Comparison of ENCODE assay signal across 10 mouse cellular contexts in genomic region chr13:102593405-102594200, GRCm38 (mm10).
DNase-seq lines count a peak whose midpoint lies in the region; ATAC-seq and TF ChIP-seq lines count a peak whose summit lies in the region.
"Had no signal": no experiment of that assay in that cellular context is flagged by ENCODE, and none has a peak within 500 bp of the region (broad histone marks: within the 10 kb centered on the region; RNA-seq: fewer than 3 reads in every experiment).

No protein-coding gene starts in this region.

- no peaks in the 10 kb centered on the region for H3K27me3 ChIP-seq in heart, postnatal 0 days (ENCODE audit: control insufficient read depth, insufficient read depth, low read length)
- H3K27me3 ChIP-seq in limb, embryonic 10.5 days (ENCODE audit: low read depth, poor library complexity, severe bottlenecking), result peaks cover 21% of the 10 kb centered on the region
- H3K27me3 ChIP-seq in stomach, postnatal 0 days (ENCODE audit: control insufficient read depth, insufficient read depth, low read length), result no peaks in the 10 kb centered on the region
- H3K27me3 ChIP-seq: heart, embryonic 13.5 days had no signal

- peak; percentile 18 for ATAC-seq in heart, postnatal 0 days (ENCODE audit: insufficient read depth, low read depth)
- ATAC-seq in stomach, postnatal 0 days (ENCODE audit: low FRiP score, low TSS enrichment), result peak; percentile 24; the same call in 1 of the 2 replicates
- no peak for ATAC-seq in inflammation-experienced regulatory T-cells, adult 6 months

- no peak for TF ChIP-seq EP300 in heart, postnatal 0 days (IDR thresholded peaks at IDR 0.05; ENCODE audit: low read depth)
- TF ChIP-seq EP300 in stomach, postnatal 0 days (optimal IDR thresholded peaks at IDR 0.05), result no peak

- H3K4me1 ChIP-seq in heart, postnatal 0 days (ENCODE audit: control insufficient read depth, insufficient read depth), result peaks cover 23% of the 10 kb centered on the region; the same call in 1 of the 2 replicates
- peaks cover 11% of the 10 kb centered on the region for H3K4me1 ChIP-seq in limb, embryonic 10.5 days
- no peaks in the 10 kb centered on the region for H3K4me1 ChIP-seq in stomach, postnatal 0 days (replicated peaks; ENCODE audit: control insufficient read depth, insufficient read depth)

- no peak for TF ChIP-seq CTCF in heart, postnatal 0 days (IDR thresholded peaks at IDR 0.05; ENCODE audit: low read depth)
- no peak for TF ChIP-seq CTCF in stomach, postnatal 0 days (IDR thresholded peaks at IDR 0.05; ENCODE audit: low read depth)

- WGBS in heart, postnatal 0 days, result 69% methylated on average over 12 of the region's 12 CpGs
- WGBS in limb, embryonic 10.5 days, result 92% methylated on average over 12 of the region's 12 CpGs
- 70% methylated on average over 12 of the region's 12 CpGs for whole genome bisulfite sequencing in stomach, postnatal 0 days

- H3K27ac ChIP-seq in heart, postnatal 0 days (ENCODE audit: low read depth), result peak overlapping the region; percentile 46; the same call in 1 of the 2 replicates
- no peak overlapping the region for H3K27ac ChIP-seq in limb, embryonic 10.5 days
- H3K27ac ChIP-seq in stomach, postnatal 0 days (replicated peaks), result peak overlapping the region; percentile 80
- H3K27ac ChIP-seq: heart, embryonic 13.5 days had no signal

- H3K9me3 ChIP-seq in heart, postnatal 0 days (replicated peaks; ENCODE audit: control insufficient read depth, low read length), result no peaks in the 10 kb centered on the region
- no peaks in the 10 kb centered on the region for H3K9me3 ChIP-seq in limb, embryonic 10.5 days (replicated peaks)
- no peaks in the 10 kb centered on the region for H3K9me3 ChIP-seq in stomach, postnatal 0 days (ENCODE audit: control insufficient read depth, low read length)
- H3K9me3 ChIP-seq: heart, embryonic 13.5 days; megakaryocyte, embryonic 14.5 days had no signal

- no peak overlapping the region for H3K4me2 ChIP-seq in heart, postnatal 0 days (ENCODE audit: low read depth, low read length)
- H3K4me2 ChIP-seq in stomach, postnatal 0 days (replicated peaks; ENCODE audit: low read depth), result no peak overlapping the region
- H3K4me2 ChIP-seq: heart, embryonic 13.5 days had no signal

- no peaks in the 10 kb centered on the region for H3K36me3 ChIP-seq in heart, postnatal 0 days (replicated peaks; ENCODE audit: control insufficient read depth, insufficient read depth, low read length)
- no peaks in the 10 kb centered on the region for H3K36me3 ChIP-seq in limb, embryonic 10.5 days
- H3K36me3 ChIP-seq in stomach, postnatal 0 days (ENCODE audit: control insufficient read depth, insufficient read depth, low read length), result no peaks in the 10 kb centered on the region
- H3K36me3 ChIP-seq: heart, embryonic 13.5 days had no signal

- peak; percentile 75 to 79 for DNase-seq in cerebellum, postnatal 14 days
- DNase-seq in cerebellum, adult 8-10 months, result no peak
- DNase-seq in adrenal gland, postnatal 10 days, result peak; percentile 74
- DNase-seq in heart, postnatal 0 days (ENCODE audit: low spot score), result no peak
- peak; percentile 15 for DNase-seq in limb, embryonic 10.5 days (ENCODE audit: low spot score)
- no peak for DNase-seq in stomach, postnatal 0 days (ENCODE audit: low spot score)
- no peak for DNase-seq in embryo, embryonic 9.5 days (ENCODE audit: extremely low spot score)

- no peak overlapping the region for H3K4me3 ChIP-seq in heart, postnatal 0 days (ENCODE audit: low read depth, low read length)
- H3K4me3 ChIP-seq in limb, embryonic 10.5 days, result no peak overlapping the region
- no peak overlapping the region for H3K4me3 ChIP-seq in stomach, postnatal 0 days (ENCODE audit: low read depth, low read length)
- H3K4me3 ChIP-seq: heart, embryonic 13.5 days; megakaryocyte, embryonic 14.5 days had no signal

- H3K9ac ChIP-seq in heart, postnatal 0 days (replicated peaks; ENCODE audit: low read depth, low read length), result no peak overlapping the region
- H3K9ac ChIP-seq in stomach, postnatal 0 days (ENCODE audit: low read length), result no peak overlapping the region
- H3K9ac ChIP-seq: heart, embryonic 13.5 days had no signal

Comparison
In these comparisons a context has a peak if more than half of its experiments do, and no peak if none do; other contexts are left out.
1. DNase-seq: peak in cerebellum, postnatal 14 days (2 of 2), adrenal gland, postnatal 10 days (single experiment) and limb, embryonic 10.5 days (single experiment); none in cerebellum, adult 8-10 months (single experiment), heart, postnatal 0 days (single experiment), stomach, postnatal 0 days (single experiment) and embryo, embryonic 9.5 days (single experiment).